Mouse (Mus musculus) liver, embryonic 15.5 days (tissue): ENCODE measurements around the gene Ackr3. TPM values are rescaled to one million over a fixed set of nuclear protein-coding genes. Genes with fewer than 3 reads are reported as not detected.
A peak's percentile ranks its signal among the peaks of the same experiment; 100 is the strongest.

Source experiments
- ATAC-seq: fragments of 200-750 bp; cut with Nextera tagmentation; 2 replicates; pipeline ENCODE4 v1.8.0; 2017; ENCODE audit warnings: moderate number of reproducible peaks, mild to moderate bottlenecking, moderate library complexity; ENCODE audit not compliant: insufficient read depth
- H3K27ac ChIP-seq: fragments of 300-500 bp; sonication (generic); replicated peaks from 2 replicates; pipeline ENCODE4 v1.5.1; 2015; ENCODE audit warnings: mild to moderate bottlenecking, inconsistent platforms
- H3K27me3 ChIP-seq: fragments of 300-500 bp; sonication (generic); 2 replicates; pipeline ENCODE4 v1.6.1; 2015; ENCODE audit warnings: mild to moderate bottlenecking, inconsistent platforms
- H3K36me3 ChIP-seq: fragments of 300-500 bp; sonication (generic); replicated peaks from 2 replicates; pipeline ENCODE4 v1.6.1; 2015; ENCODE audit warnings: moderate library complexity, mild to moderate bottlenecking, inconsistent platforms
- H3K4me1 ChIP-seq: fragments of 300-500 bp; sonication (generic); replicated peaks from 2 replicates; pipeline ENCODE4 v1.6.1; 2015; ENCODE audit warnings: inconsistent platforms
- H3K4me2 ChIP-seq: fragments of 300-500 bp; sonication (generic); 2 replicates; pipeline ENCODE4 v1.6.1; 2015; ENCODE audit warnings: moderate library complexity, mild to moderate bottlenecking, inconsistent platforms
- H3K4me3 ChIP-seq: fragments of 300-500 bp; sonication (generic); replicated peaks from 2 replicates; pipeline ENCODE4 v1.5.1; 2015; ENCODE audit warnings: mild to moderate bottlenecking, inconsistent platforms
- H3K9ac ChIP-seq: fragments of 300-500 bp; sonication (generic); 2 replicates; pipeline ENCODE4 v1.6.1; 2015; ENCODE audit warnings: moderate library complexity, mild to moderate bottlenecking, inconsistent platforms
- H3K9me3 ChIP-seq: fragments of 300-500 bp; sonication (generic); replicated peaks from 2 replicates; pipeline ENCODE4 v1.6.1; 2016; ENCODE audit warnings: inconsistent platforms
- WGBS: fragments of 180-500 bp; shearing (Covaris S2); methylation state at CpG from one replicate; pipeline ENCODE4 v1.1.7; 2015; ENCODE audit warnings: mixed read lengths; ENCODE audit not compliant: insufficient replicate concordance; 5-methylcytosine and 5-hydroxymethylcytosine counted together
- polyA plus RNA-seq: library from polyadenylated mRNA; unstranded; fragments of >200 nt; fragmentation: Nextera tagmentation; extraction: Ambion mirVana; gene quantifications from 2 replicates; pipeline ENCODE4 v1.2.1, GENCODE M21; 2015

Ackr3 gene
- polyA plus RNA-seq, 1 experiment from 2014 or later, result 1.5 TPM

GRCm38 (mm10) chr1:90205223-90205622 lies 1.4 kb downstream of the Ackr3 start:
- ATAC-seq, result no peak
- Histone ChIP-seq H3K27me3 (peaks cover 71% of the 10 kb centered on the region), H3K36me3 (no peaks in the 10 kb centered on the region), H3K4me3 (0 out of 2 replicates have a peak overlapping the region, but pooled peaks have one; percentile 10), H3K9me3 (no peaks in the 10 kb centered on the region), H3K27ac (no peak overlapping the region), H3K4me2 (no peak overlapping the region; the same call in 1 of the 2 replicates), H3K4me1 (no peaks in the 10 kb centered on the region), H3K9ac (no peak overlapping the region)
- 9% methylated on average over 6 of the region's 6 CpGs for WGBS

- 57% methylated on average over 3 of the region's 3 CpGs for WGBS
- no peaks in the 10 kb centered on the region for H3K4me1 ChIP-seq
- H3K36me3 ChIP-seq, result no peaks in the 10 kb centered on the region
- peaks cover 58% of the 10 kb centered on the region for H3K27me3 ChIP-seq
- no peak overlapping the region for H3K4me3 ChIP-seq
- ATAC-seq, result no peak
- H3K9me3 ChIP-seq, result no peaks in the 10 kb centered on the region
- H3K27ac ChIP-seq, result no peak overlapping the region
- no peak overlapping the region for H3K9ac ChIP-seq
- no peak overlapping the region for H3K4me2 ChIP-seq
Observed at GRCm38 (mm10) chr1:90206684-90207083, 2.9 kb downstream of the Ackr3 start.

- no peak overlapping the region for H3K4me3 ChIP-seq
- H3K27me3 ChIP-seq, result peaks cover 52% of the 10 kb centered on the region
- H3K9ac ChIP-seq, result no peak overlapping the region
- no peak overlapping the region for H3K27ac ChIP-seq
- no peak for ATAC-seq
- H3K9me3 ChIP-seq, result no peaks in the 10 kb centered on the region
- H3K4me1 ChIP-seq, result no peaks in the 10 kb centered on the region
- WGBS, result 48% methylated on average over 6 of the region's 6 CpGs
- H3K36me3 ChIP-seq, result no peaks in the 10 kb centered on the region
- no peak overlapping the region for H3K4me2 ChIP-seq
Observed at GRCm38 (mm10) chr1:90207279-90207678, 3.5 kb downstream of the Ackr3 start.

GRCm38 (mm10) chr1:90207739-90208502 lies 4.1 kb downstream of the Ackr3 start:
- H3K36me3 ChIP-seq, result no peaks in the 10 kb centered on the region
- H3K27me3 ChIP-seq, result peaks cover 45% of the 10 kb centered on the region
- no peak overlapping the region for H3K4me3 ChIP-seq

GRCm38 (mm10) chr1:90208503-90208860 lies 4.7 kb downstream of the Ackr3 start:
- Histone ChIP-seq H3K27me3 (peaks cover 40% of the 10 kb centered on the region), H3K4me2 (no peak overlapping the region), H3K36me3 (no peaks in the 10 kb centered on the region), H3K27ac (no peak overlapping the region), H3K9ac (no peak overlapping the region), H3K4me1 (no peaks in the 10 kb centered on the region), H3K4me3 (no peak overlapping the region), H3K9me3 (no peaks in the 10 kb centered on the region)
- WGBS, result 70% methylated on average over 9 of the region's 9 CpGs
- ATAC-seq, result no peak

More at GRCm38 (mm10) chr1:90207739-90208502, 4.1 kb downstream of the Ackr3 start:
- Histone ChIP-seq H3K9ac (no peak overlapping the region), H3K9me3 (no peaks in the 10 kb centered on the region), H3K4me1 (no peaks in the 10 kb centered on the region), H3K27ac (no peak overlapping the region), H3K4me2 (no peak overlapping the region)
- ATAC-seq, result no peak
- WGBS, result 59% methylated on average over 6 of the region's 6 CpGs

GRCm38 (mm10) chr1:90209069-90209468 lies 5.3 kb downstream of the Ackr3 start:
- no peak overlapping the region for H3K4me2 ChIP-seq
- ATAC-seq, result no peak
- H3K27ac ChIP-seq, result no peak overlapping the region
- WGBS, result 46% methylated on average over 5 of the region's 5 CpGs
- no peaks in the 10 kb centered on the region for H3K36me3 ChIP-seq
- no peak overlapping the region for H3K4me3 ChIP-seq
- H3K27me3 ChIP-seq, result peaks cover 34% of the 10 kb centered on the region
- H3K4me1 ChIP-seq, result no peaks in the 10 kb centered on the region
- H3K9ac ChIP-seq, result no peak overlapping the region
- H3K9me3 ChIP-seq, result no peaks in the 10 kb centered on the region

GRCm38 (mm10) chr1:90209741-90210140 lies 6.0 kb downstream of the Ackr3 start:
- WGBS, result 47% methylated on average over 2 of the region's 2 CpGs

GRCm38 (mm10) chr1:90210346-90210745 lies 6.6 kb downstream of the Ackr3 start:
- H3K27ac ChIP-seq, result no peak overlapping the region
- H3K36me3 ChIP-seq, result no peaks in the 10 kb centered on the region
- peaks cover 21% of the 10 kb centered on the region for H3K27me3 ChIP-seq
- no peaks in the 10 kb centered on the region for H3K4me1 ChIP-seq
- H3K9ac ChIP-seq, result no peak overlapping the region
- no peaks in the 10 kb centered on the region for H3K9me3 ChIP-seq
- ATAC-seq, result no peak
- no peak overlapping the region for H3K4me3 ChIP-seq
- H3K4me2 ChIP-seq, result no peak overlapping the region
- WGBS, result 64% methylated on average over 6 of the region's 6 CpGs

More at GRCm38 (mm10) chr1:90209741-90210140, 6.0 kb downstream of the Ackr3 start:
- H3K27ac ChIP-seq, result no peak overlapping the region
- H3K4me2 ChIP-seq, result no peak overlapping the region
- H3K27me3 ChIP-seq, result peaks cover 27% of the 10 kb centered on the region
- H3K36me3 ChIP-seq, result no peaks in the 10 kb centered on the region
- H3K9ac ChIP-seq, result no peak overlapping the region
- no peaks in the 10 kb centered on the region for H3K4me1 ChIP-seq
- ATAC-seq, result no peak
- H3K9me3 ChIP-seq, result no peaks in the 10 kb centered on the region
- H3K4me3 ChIP-seq, result no peak overlapping the region

- WGBS, result 60% methylated on average over 4 of the region's 4 CpGs
- ATAC-seq, result no peak
- H3K9ac ChIP-seq, result no peak overlapping the region
Observed at GRCm38 (mm10) chr1:90210761-90211160, 7.0 kb downstream of the Ackr3 start.

GRCm38 (mm10) chr1:90212376-90212775 lies 8.6 kb downstream of the Ackr3 start:
- H3K9ac ChIP-seq, result no peak overlapping the region
- no peak overlapping the region for H3K27ac ChIP-seq
- H3K4me3 ChIP-seq, result no peak overlapping the region
- 78% methylated on average over 6 of the region's 6 CpGs for WGBS
- peaks cover under 1% of the 10 kb centered on the region; the same call in 1 of the 2 replicates for H3K27me3 ChIP-seq
- no peaks in the 10 kb centered on the region for H3K9me3 ChIP-seq
- no peaks in the 10 kb centered on the region for H3K4me1 ChIP-seq
- H3K4me2 ChIP-seq, result no peak overlapping the region
- no peaks in the 10 kb centered on the region for H3K36me3 ChIP-seq
- ATAC-seq, result no peak

More at GRCm38 (mm10) chr1:90210761-90211160, 7.0 kb downstream of the Ackr3 start:
- Histone ChIP-seq H3K36me3 (no peaks in the 10 kb centered on the region), H3K27ac (no peak overlapping the region), H3K4me1 (no peaks in the 10 kb centered on the region), H3K27me3 (peaks cover 17% of the 10 kb centered on the region), H3K9me3 (no peaks in the 10 kb centered on the region), H3K4me3 (no peak overlapping the region), H3K4me2 (no peak overlapping the region)

GRCm38 (mm10) chr1:90212901-90213300 lies 9.1 kb downstream of the Ackr3 start:
- WGBS, result 61% methylated on average over 6 of the region's 6 CpGs
- Histone ChIP-seq H3K4me2 (no peak overlapping the region), H3K9me3 (no peaks in the 10 kb centered on the region), H3K27ac (no peak overlapping the region), H3K36me3 (no peaks in the 10 kb centered on the region), H3K4me1 (no peaks in the 10 kb centered on the region), H3K9ac (no peak overlapping the region), H3K27me3 (no peaks in the 10 kb centered on the region; the same call in 1 of the 2 replicates), H3K4me3 (no peak overlapping the region)
- no peak for ATAC-seq

- H3K27ac ChIP-seq, result no peak overlapping the region
- H3K4me2 ChIP-seq, result no peak overlapping the region
- no peaks in the 10 kb centered on the region for H3K4me1 ChIP-seq
- WGBS, result 80% methylated on average over 12 of the region's 12 CpGs
- no peaks in the 10 kb centered on the region for H3K36me3 ChIP-seq
- no peaks in the 10 kb centered on the region for H3K27me3 ChIP-seq
- no peak overlapping the region for H3K4me3 ChIP-seq
- ATAC-seq, result no peak
- H3K9ac ChIP-seq, result no peak overlapping the region
- H3K9me3 ChIP-seq, result no peaks in the 10 kb centered on the region
Observed at GRCm38 (mm10) chr1:90214021-90214420, 10.2 kb downstream of the Ackr3 start.
